Mouse (Mus musculus): ENCODE measurements around the gene Zfp827. TPM values are rescaled to one million over a fixed set of nuclear protein-coding genes. Genes with fewer than 3 reads are reported as not detected.

Gene Zfp827
- total RNA-seq, 4 experiments from 2014 or later, result 7.6 to 16.8 (median 13.6) TPM

GRCm38 (mm10) chr8:79225586-79225985 lies 197.3 kb downstream of the Zfp827 start:
- no peak for DNase-seq

DNA sequence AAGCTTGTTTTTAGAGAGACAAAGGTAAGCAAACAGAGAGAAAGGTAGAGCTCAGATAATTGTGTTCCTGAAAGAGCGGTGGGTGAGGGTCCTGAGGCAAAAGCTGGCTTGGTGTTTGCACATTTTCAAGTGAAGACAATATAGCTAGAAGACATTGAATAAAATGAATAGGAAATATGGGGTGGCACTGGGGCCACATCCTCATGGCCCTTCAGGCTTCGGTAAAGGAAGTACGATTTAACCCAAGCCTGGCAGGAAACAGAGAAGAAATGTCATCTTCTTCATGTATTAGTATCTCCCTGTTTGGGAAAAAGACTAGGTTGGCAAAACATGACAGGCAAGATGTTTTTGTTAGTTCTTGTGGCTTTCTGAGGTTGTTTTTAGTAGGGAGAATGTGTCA lies 197.8 kb downstream of the Zfp827 start:
- no peak for DNase-seq

GRCm38 (mm10) chr8:79227194-79227593 lies 199.0 kb downstream of the Zfp827 start:
- no peak for DNase-seq

DNA sequence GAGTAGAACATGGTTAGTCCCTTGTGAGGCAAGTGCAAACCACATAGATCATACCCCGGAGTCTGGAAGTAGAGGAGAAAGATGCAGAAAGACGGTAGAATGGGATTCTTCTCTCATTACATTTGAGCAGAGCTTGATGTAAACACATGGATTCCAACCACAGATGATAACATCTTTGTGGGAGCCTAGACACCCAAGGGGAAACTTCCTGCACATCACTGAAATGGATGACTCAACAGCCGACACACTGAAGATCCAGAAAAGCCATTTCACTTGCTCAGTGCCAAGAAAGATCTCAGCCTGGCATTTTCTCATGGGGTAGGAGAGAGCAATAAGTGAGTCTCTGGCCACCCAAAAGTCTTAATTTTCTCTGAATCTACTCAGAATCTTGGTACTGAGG lies 199.7 kb downstream of the Zfp827 start:
- no peak for DNase-seq

- no peak for DNase-seq
These were observed 201.1 kb downstream of the Zfp827 start for GRCm38 (mm10) chr8:79229266-79229888.

DNA sequence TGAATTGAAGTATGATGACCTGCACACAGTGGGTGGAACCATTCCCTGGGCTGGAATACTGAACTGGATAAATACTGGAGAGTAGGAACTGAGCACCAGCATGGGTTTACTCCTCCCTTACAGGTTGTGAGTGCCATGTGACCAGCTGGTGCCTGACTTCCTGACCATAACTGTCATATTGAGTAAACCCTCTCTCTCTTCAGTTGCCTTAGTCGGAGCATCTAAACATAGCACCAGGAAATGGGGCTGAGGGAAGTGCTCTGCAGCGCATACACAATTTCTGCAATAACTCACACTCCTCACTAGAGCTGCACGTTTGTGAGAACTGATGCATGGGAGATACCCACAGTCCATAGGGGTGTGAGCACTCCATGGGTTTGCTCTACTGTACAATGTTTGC lies 211.1 kb downstream of the Zfp827 start:
- DNase-seq, result no peak

DNA sequence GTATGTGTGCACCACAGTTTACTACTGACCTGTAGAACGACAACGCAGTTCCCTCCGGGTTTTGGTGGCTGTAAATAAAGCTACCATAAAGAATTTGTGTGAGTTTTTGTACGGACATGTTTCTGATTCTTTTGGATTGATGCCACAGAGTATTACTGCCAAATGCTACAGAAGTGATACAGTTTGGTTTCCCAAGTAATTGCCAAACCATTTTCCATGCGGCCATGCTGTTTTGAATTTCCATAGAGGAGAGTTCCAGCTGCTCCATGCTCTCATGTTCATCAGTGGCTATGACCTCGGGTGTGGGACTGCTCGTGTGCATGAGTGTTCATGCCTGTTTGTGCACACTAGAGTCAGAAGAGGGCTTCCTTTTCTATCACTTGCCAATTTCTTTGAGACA lies 211.8 kb downstream of the Zfp827 start:
- no peak for DNase-seq

Other genes with a start within 250 kb of the Zfp827 start
- 100 to 1,000 TPM; 129 to 159 (median 151) TPM for gene Lsm6, start 207.3 kb upstream of the Zfp827 start, total RNA-seq (2022)
- gene 1700011L22Rik, start 220.1 kb downstream of the Zfp827 start, total RNA-seq (2022), result under 1 TPM in 2 of 4 experiments, not detected in 2; 0.40 to 0.49 TPM

Measured in adrenal gland, adult 8-10 months (tissue).